Mouse (Mus musculus) hindbrain, embryonic 10.5 days (tissue): ENCODE results near the gene Slc50a1. TPM values are rescaled to one million over a fixed set of nuclear protein-coding genes. Genes with fewer than 3 reads are reported as not detected.

Experiments used
- DNase-seq: peaks from one replicate; pipeline ENCODE4 v3.0.0-alpha.2; 2017; ENCODE audit warnings: low spot score
- H3K27ac ChIP-seq: fragments of 300-500 bp; sonication (generic); 2 replicates; pipeline ENCODE4 v1.5.1; 2016; ENCODE audit warnings: mild to moderate bottlenecking, moderate library complexity
- H3K27me3 ChIP-seq: fragments of 300-500 bp; sonication (generic); 2 replicates; pipeline ENCODE4 v1.6.1; 2016; ENCODE audit warnings: mild to moderate bottlenecking; ENCODE audit not compliant: poor library complexity, insufficient read depth, severe bottlenecking
- H3K36me3 ChIP-seq: fragments of 300-500 bp; sonication (generic); 2 replicates; pipeline ENCODE4 v1.6.1; 2016; ENCODE audit warnings: mild to moderate bottlenecking, moderate library complexity
- H3K4me1 ChIP-seq: fragments of 300-500 bp; sonication (generic); replicated peaks from 2 replicates; pipeline ENCODE4 v1.6.1; 2016; ENCODE audit warnings: mild to moderate bottlenecking
- H3K4me3 ChIP-seq: fragments of 300-500 bp; sonication (generic); 2 replicates; pipeline ENCODE4 v1.5.1; 2016; ENCODE audit warnings: mild to moderate bottlenecking, moderate library complexity
- H3K9me3 ChIP-seq: fragments of 300-500 bp; sonication (generic); 2 replicates; pipeline ENCODE4 v1.6.1; 2016; ENCODE audit warnings: mild to moderate bottlenecking, moderate library complexity
- WGBS: fragments of 180-500 bp; shearing (Covaris S2); methylation state at CpG from one replicate; pipeline ENCODE4 v1.1.7; 2016; 5-methylcytosine and 5-hydroxymethylcytosine counted together
- polyA plus RNA-seq: library from polyadenylated mRNA; unstranded; fragments of >200 nt; fragmentation: Nextera tagmentation; extraction: Ambion mirVana; gene quantifications from 2 replicates; pipeline ENCODE4 v1.2.1, GENCODE M21; 2016

Gene Slc50a1
- polyA plus RNA-seq, 1 experiment from 2014 or later, result 36.8 TPM

- Histone ChIP-seq H3K27ac (peak overlapping the region; percentile 78), H3K4me3 (peak overlapping the region; percentile 62), H3K36me3 (0 out of 2 replicates have a peak, but pooled peaks cover 2% of the 10 kb centered on the region), H3K27me3 (peaks cover 70% of the 10 kb centered on the region), H3K4me1 (peaks cover 60% of the 10 kb centered on the region), H3K9me3 (no peaks in the 10 kb centered on the region)
- DNase-seq, result no peak
- 50% methylated on average over 14 of the region's 14 CpGs for WGBS
Observed at GRCm38 (mm10) chr3:89277281-89278021, 7.1 kb upstream of the Slc50a1 start.

GRCm38 (mm10) chr3:89276061-89276460, 5.7 kb upstream of the Slc50a1 start:
- no peaks in the 10 kb centered on the region for H3K9me3 ChIP-seq
- H3K4me1 ChIP-seq, result peaks cover 49% of the 10 kb centered on the region
- no peak overlapping the region for H3K4me3 ChIP-seq
- H3K27me3 ChIP-seq, result peaks cover 70% of the 10 kb centered on the region
- 92% methylated on average over 13 of the region's 13 CpGs for WGBS
- H3K36me3 ChIP-seq, result 0 out of 2 replicates have a peak, but pooled peaks cover 6% of the 10 kb centered on the region
- no peak for DNase-seq
- H3K27ac ChIP-seq, result no peak overlapping the region

GRCm38 (mm10) chr3:89271760-89272159, 1.4 kb upstream of the Slc50a1 start:
- Histone ChIP-seq H3K27me3 (peaks cover 47% of the 10 kb centered on the region), H3K9me3 (no peaks in the 10 kb centered on the region), H3K36me3 (peaks cover 13% of the 10 kb centered on the region), H3K4me3 (no peak overlapping the region), H3K4me1 (peaks cover 44% of the 10 kb centered on the region), H3K27ac (no peak overlapping the region)
- DNase-seq, result no peak
- WGBS, result 74% methylated on average over 6 of the region's 6 CpGs

- Histone ChIP-seq H3K27me3 (peaks cover 38% of the 10 kb centered on the region), H3K4me3 (peak overlapping the region; percentile 65)
Observed at GRCm38 (mm10) chr3:89270891-89271290, 521 bp upstream of the Slc50a1 start.

GRCm38 (mm10) chr3:89268916-89269315, 1.5 kb downstream of the Slc50a1 start:
- peaks cover 50% of the 10 kb centered on the region for H3K4me1 ChIP-seq
- H3K27ac ChIP-seq, result no peak overlapping the region
- no peaks in the 10 kb centered on the region for H3K9me3 ChIP-seq
- H3K27me3 ChIP-seq, result peaks cover 36% of the 10 kb centered on the region
- WGBS, result 49% methylated on average over 8 of the region's 8 CpGs
- H3K4me3 ChIP-seq, result 0 out of 2 replicates have a peak overlapping the region, but pooled peaks have one; percentile 65
- no peak for DNase-seq
- H3K36me3 ChIP-seq, result peaks cover 13% of the 10 kb centered on the region

More at GRCm38 (mm10) chr3:89270891-89271290, 521 bp upstream of the Slc50a1 start:
- Histone ChIP-seq H3K4me1 (peaks cover 48% of the 10 kb centered on the region), H3K9me3 (no peaks in the 10 kb centered on the region), H3K36me3 (peaks cover 13% of the 10 kb centered on the region), H3K27ac (peak overlapping the region; percentile 89)
- WGBS, result 73% methylated on average over 6 of the region's 6 CpGs
- DNase-seq, result no peak

GRCm38 (mm10) chr3:89266439-89266893, 3.9 kb downstream of the Slc50a1 start:
- Histone ChIP-seq H3K27ac (peak overlapping the region; percentile 87), H3K36me3 (peaks cover 7% of the 10 kb centered on the region), H3K4me1 (peaks cover 47% of the 10 kb centered on the region), H3K27me3 (peaks cover 23% of the 10 kb centered on the region), H3K4me3 (peak overlapping the region; percentile 64), H3K9me3 (no peaks in the 10 kb centered on the region)
- peak; percentile 83 for DNase-seq
- 1% methylated on average over 20 of the region's 20 CpGs for WGBS

- Histone ChIP-seq H3K9me3 (no peaks in the 10 kb centered on the region), H3K27me3 (peaks cover 16% of the 10 kb centered on the region), H3K4me1 (peaks cover 22% of the 10 kb centered on the region), H3K36me3 (no peaks in the 10 kb centered on the region), H3K27ac (no peak overlapping the region), H3K4me3 (no peak overlapping the region)
- no peak for DNase-seq
- WGBS, result 75% methylated on average over 10 of the region's 10 CpGs
Observed at GRCm38 (mm10) chr3:89262417-89262816, 8.0 kb downstream of the Slc50a1 start.

- no peak for DNase-seq
- H3K9me3 ChIP-seq, result no peaks in the 10 kb centered on the region
- WGBS, result 77% methylated on average over 3 of the region's 3 CpGs
- peaks cover 16% of the 10 kb centered on the region for H3K27me3 ChIP-seq
- no peaks in the 10 kb centered on the region for H3K36me3 ChIP-seq
- no peak overlapping the region for H3K4me3 ChIP-seq
- H3K27ac ChIP-seq, result no peak overlapping the region
- H3K4me1 ChIP-seq, result 0 out of 2 replicates have a peak, but pooled peaks cover 7% of the 10 kb centered on the region
Observed at GRCm38 (mm10) chr3:89260211-89260610, 10.2 kb downstream of the Slc50a1 start.

- Histone ChIP-seq H3K36me3 (no peaks in the 10 kb centered on the region), H3K4me3 (no peak within 1 kb of the TSS), H3K27me3 (peaks cover 16% of the 10 kb centered on the region), H3K9me3 (no peaks in the 10 kb centered on the region), H3K27ac (no peak within 1 kb of the TSS), H3K4me1 (0 out of 2 replicates have a peak, but pooled peaks cover 7% of the 10 kb centered on the region)
- DNase-seq, result no peak
- 50% methylated on average over 7 of the region's 7 CpGs for WGBS
Observed at GRCm38 (mm10) chr3:89259076-89259475, 11.3 kb downstream of the Slc50a1 start, which contains the start of gene Dpm3. Dpm3 (plus strand) TSS chr3:89259358.

- 86% methylated on average over 5 of the region's 5 CpGs for WGBS
- Histone ChIP-seq H3K4me1 (peaks cover 19% of the 10 kb centered on the region), H3K27ac (no peak overlapping the region), H3K27me3 (peaks cover 43% of the 10 kb centered on the region), H3K36me3 (no peaks in the 10 kb centered on the region), H3K9me3 (no peaks in the 10 kb centered on the region), H3K4me3 (no peak overlapping the region)
- DNase-seq, result no peak
Observed at GRCm38 (mm10) chr3:89256177-89256576, 14.2 kb downstream of the Slc50a1 start.

GRCm38 (mm10) chr3:89254994-89255393, 15.4 kb downstream of the Slc50a1 start:
- Histone ChIP-seq H3K4me3 (no peak overlapping the region), H3K27me3 (peaks cover 48% of the 10 kb centered on the region), H3K36me3 (0 out of 2 replicates have a peak, but pooled peaks cover under 1% of the 10 kb centered on the region), H3K4me1 (peaks cover 27% of the 10 kb centered on the region), H3K9me3 (no peaks in the 10 kb centered on the region), H3K27ac (no peak overlapping the region)
- no peak for DNase-seq
- WGBS, result 93% methylated on average over 5 of the region's 5 CpGs

- peaks cover 36% of the 10 kb centered on the region for H3K27me3 ChIP-seq
- peaks cover 26% of the 10 kb centered on the region for H3K36me3 ChIP-seq
- 4% methylated on average over 17 of the region's 17 CpGs for WGBS
- H3K4me1 ChIP-seq, result peaks cover 44% of the 10 kb centered on the region
- H3K4me3 ChIP-seq, result peak overlapping the region; percentile 20
- DNase-seq, result peak; percentile 63
- H3K27ac ChIP-seq, result peak overlapping the region; percentile 73
- no peaks in the 10 kb centered on the region for H3K9me3 ChIP-seq
Observed at GRCm38 (mm10) chr3:89251365-89251895, 18.9 kb downstream of the Slc50a1 start.
